Mouse (Mus musculus): ENCODE results near the gene Lpp.

DNA sequence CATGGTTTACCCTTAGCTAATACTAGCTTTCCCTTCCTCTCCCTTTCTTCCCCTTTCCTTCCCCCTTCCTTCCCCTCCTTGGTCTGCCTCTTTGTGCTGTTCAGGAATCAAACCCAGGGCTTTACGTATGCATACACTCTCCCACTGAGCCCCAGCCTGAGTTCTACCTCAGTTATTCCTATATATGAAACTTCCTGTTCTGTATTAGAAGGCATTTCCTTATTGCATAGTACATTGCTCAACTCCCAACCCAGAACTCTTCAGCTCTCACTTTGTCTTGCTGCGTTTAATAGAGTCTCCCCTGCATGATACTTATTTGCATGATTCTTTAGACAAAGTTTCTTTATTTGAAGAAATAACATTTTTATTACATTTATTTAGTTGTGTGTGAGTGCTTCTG is 184.5 kb downstream of the Lpp start:
- no peak for TF ChIP-seq CTCF (IDR thresholded peaks at IDR 0.05; ENCODE audit: borderline replicate concordance, insufficient read depth, low read length)
- TF ChIP-seq POLR2A (IDR thresholded peaks at IDR 0.05; ENCODE audit: low read depth, low read length), result no peak
